Mouse (Mus musculus) left cerebral cortex, adult 11 months (tissue): ENCODE measurements around the gene Gpx3.
"Not testable (repeated sequence)": the region's sequence is repeated elsewhere in the genome, so short reads cannot be mapped to it uniquely, and the experiment has no call there.

Source experiments
- DNase-seq: peaks from one replicate; pipeline ENCODE4 v3.0.0; 2022; ENCODE audit warnings: low spot score

Gpx3 gene

GRCm38 (mm10) chr11:54902333-54903323 lies at the start of gene Gpx3:
Gpx3 (plus strand) TSS chr11:54902453.
- DNase-seq, result no peak

- DNase-seq, result not testable (repeated sequence)
Observed at GRCm38 (mm10) chr11:54858880-54859279, 43.4 kb upstream of the Gpx3 start.

- DNase-seq, result no peak
Observed at GRCm38 (mm10) chr11:54859322-54860165, 42.7 kb upstream of the Gpx3 start.

GRCm38 (mm10) chr11:54860256-54861038 lies 41.8 kb upstream of the Gpx3 start, which contains the start of gene Lyrm7:
Lyrm7 (minus strand) TSS chr11:54860916.
- DNase-seq, result peak; percentile 97

- no peak for DNase-seq
Observed at GRCm38 (mm10) chr11:54861471-54862420, 40.5 kb upstream of the Gpx3 start.

- no peak for DNase-seq
Observed at GRCm38 (mm10) chr11:54862621-54863520, 39.4 kb upstream of the Gpx3 start.

GRCm38 (mm10) chr11:54865330-54866085 lies 36.7 kb upstream of the Gpx3 start:
- DNase-seq, result no peak

- peak; percentile 89 for DNase-seq
Observed at GRCm38 (mm10) chr11:54866119-54867048, 35.9 kb upstream of the Gpx3 start, which contains the start of gene Hint1. Hint1 (plus strand) TSS chr11:54866383.

- no peak for DNase-seq
Observed at GRCm38 (mm10) chr11:54867049-54867385, 35.2 kb upstream of the Gpx3 start.

GRCm38 (mm10) chr11:54867903-54868434 lies 34.3 kb upstream of the Gpx3 start:
- no peak for DNase-seq

- DNase-seq, result no peak
Observed at GRCm38 (mm10) chr11:54868445-54868844, 33.8 kb upstream of the Gpx3 start.

- no peak for DNase-seq
Observed at GRCm38 (mm10) chr11:54869318-54869717, 32.9 kb upstream of the Gpx3 start.

GRCm38 (mm10) chr11:54871831-54872537 lies 30.3 kb upstream of the Gpx3 start:
- no peak for DNase-seq

- no peak for DNase-seq
Observed at GRCm38 (mm10) chr11:54876031-54876430, 26.2 kb upstream of the Gpx3 start.

GRCm38 (mm10) chr11:54878893-54879292 lies 23.4 kb upstream of the Gpx3 start:
- no peak for DNase-seq

GRCm38 (mm10) chr11:54879434-54879833 lies 22.8 kb upstream of the Gpx3 start:
- DNase-seq, result no peak

- DNase-seq, result no peak
Observed at GRCm38 (mm10) chr11:54879922-54880321, 22.3 kb upstream of the Gpx3 start.
